Mouse (Mus musculus) cerebellum, adult 2 months (tissue): ENCODE data around the gene Epha4. TPM values are rescaled to one million over a fixed set of nuclear protein-coding genes. Genes with fewer than 3 reads are reported as not detected.

Source experiments
- DNase-seq, 2 experiments: peaks; one replicate each; pipeline ENCODE4 v3.0.0; 2021
- H3K27ac ChIP-seq: fragments of 200-500 bp; 2 replicates; pipeline ENCODE4 v1.5.1; 2012; ENCODE audit warnings: low read length, control low read depth, inconsistent platforms; ENCODE audit not compliant: insufficient read depth
- H3K27me3 ChIP-seq: fragments of 200-500 bp; 2 replicates; pipeline ENCODE4 v1.6.1; 2012; ENCODE audit warnings: inconsistent platforms, mild to moderate bottlenecking, low read length, moderate library complexity; ENCODE audit not compliant: control insufficient read depth, insufficient read depth
- H3K4me1 ChIP-seq: fragments of 200-500 bp; 2 replicates; pipeline ENCODE4 v1.6.1; 2011; ENCODE audit warnings: low read length; ENCODE audit not compliant: control insufficient read depth, insufficient read depth
- H3K4me3 ChIP-seq: fragments of 200-500 bp; replicated peaks from 2 replicates; pipeline ENCODE3; 2011; ENCODE audit warnings: mild to moderate bottlenecking, low read depth, low read length, control low read depth; ENCODE audit not compliant: insufficient read depth
- CTCF ChIP-seq: fragments of 200-500 bp; IDR thresholded peaks from 2 replicates; pipeline ENCODE4 v1.5.1; 2011; ENCODE audit warnings: low read depth, mild to moderate bottlenecking, control low read depth, low read length, moderate library complexity, borderline replicate concordance; ENCODE audit not compliant: insufficient read depth
- POLR2A ChIP-seq: fragments of 200-500 bp; IDR thresholded peaks from 2 replicates; pipeline ENCODE4 v1.6.1; 2011; ENCODE audit warnings: low read length, control low read depth, borderline replicate concordance; ENCODE audit not compliant: insufficient read depth
- WGBS: fragments of 180-500 bp; shearing (Covaris S2); methylation state at CpG from one replicate; pipeline ENCODE4 v1.1.7; 2018; 5-methylcytosine and 5-hydroxymethylcytosine counted together
- polyA plus RNA-seq: library from polyadenylated mRNA; depleted of rRNA; stranded (reverse); fragments of >200 nt; gene quantifications from 2 replicates; pipeline ENCODE4 v1.2.3, GENCODE M21; 2012

Epha4 gene
- polyA plus RNA-seq, 1 experiment: 12.5 TPM

- Histone ChIP-seq H3K27me3 (no peaks in the 10 kb centered on the region), H3K4me3 (no peak overlapping the region), H3K4me1 (no peaks in the 10 kb centered on the region), H3K27ac (no peak overlapping the region)
- TF ChIP-seq POLR2A (no peak), CTCF (no peak)
- WGBS: 62% methylated on average over 5 of the region's 5 CpGs
- DNase-seq: no peak
Measured at GRCm38 (mm10) chr1:77374054-77374453, 140.8 kb downstream of the Epha4 start.

- DNase-seq: peak; percentile 13 to 14
- H3K4me3 ChIP-seq: no peak overlapping the region
- 13% methylated on average over 7 of the region's 7 CpGs for WGBS
- no peak overlapping the region for H3K27ac ChIP-seq
- TF ChIP-seq POLR2A (no peak), CTCF (no peak)
- no peaks in the 10 kb centered on the region for H3K4me1 ChIP-seq
- H3K27me3 ChIP-seq: no peaks in the 10 kb centered on the region
Measured at GRCm38 (mm10) chr1:77370921-77371320, 144.0 kb downstream of the Epha4 start.

- Histone ChIP-seq H3K4me1 (no peaks in the 10 kb centered on the region), H3K27ac (no peak overlapping the region), H3K27me3 (no peaks in the 10 kb centered on the region), H3K4me3 (no peak overlapping the region)
- 78% methylated on average over 18 of the region's 18 CpGs for WGBS
- TF ChIP-seq POLR2A: no peak
- no peak for TF ChIP-seq CTCF
- no peak for DNase-seq
Measured at GRCm38 (mm10) chr1:77369255-77369837, 145.5 kb downstream of the Epha4 start.

GRCm38 (mm10) chr1:77365850-77366249 is 149.0 kb downstream of the Epha4 start:
- 81% methylated on average over 3 of the region's 3 CpGs for WGBS
- Histone ChIP-seq H3K27ac (no peak overlapping the region), H3K4me3 (no peak overlapping the region), H3K27me3 (no peaks in the 10 kb centered on the region), H3K4me1 (no peaks in the 10 kb centered on the region)
- DNase-seq: no peak
- TF ChIP-seq POLR2A: no peak
- TF ChIP-seq CTCF: no peak

- no peaks in the 10 kb centered on the region for H3K4me1 ChIP-seq
- H3K27me3 ChIP-seq: no peaks in the 10 kb centered on the region
- H3K4me3 ChIP-seq: no peak overlapping the region
- DNase-seq: no peak
- no peak overlapping the region for H3K27ac ChIP-seq
- 68% methylated on average over 3 of the region's 3 CpGs for WGBS
- TF ChIP-seq POLR2A: no peak
- no peak for TF ChIP-seq CTCF
Measured at GRCm38 (mm10) chr1:77364596-77364995, 150.3 kb downstream of the Epha4 start.

GRCm38 (mm10) chr1:77363848-77364247 is 151.0 kb downstream of the Epha4 start:
- no peak for TF ChIP-seq POLR2A
- no peak for TF ChIP-seq CTCF
- Histone ChIP-seq H3K27me3 (no peaks in the 10 kb centered on the region), H3K27ac (no peak overlapping the region), H3K4me1 (no peaks in the 10 kb centered on the region), H3K4me3 (no peak overlapping the region)
- no peak for DNase-seq
- WGBS: 100% methylated on average over 1 of the region's 1 CpGs

- 55% methylated on average over 4 of the region's 4 CpGs for WGBS
- no peaks in the 10 kb centered on the region; the same call in 1 of the 2 replicates for H3K4me1 ChIP-seq
- no peak for TF ChIP-seq CTCF
- TF ChIP-seq POLR2A: no peak
- H3K27ac ChIP-seq: no peak overlapping the region
- peak in 1 of 2 experiments; percentile 6 for DNase-seq
- H3K27me3 ChIP-seq: no peaks in the 10 kb centered on the region; the same call in 1 of the 2 replicates
- no peak overlapping the region for H3K4me3 ChIP-seq
Measured at GRCm38 (mm10) chr1:77346459-77346858, 168.4 kb downstream of the Epha4 start.

GRCm38 (mm10) chr1:77343792-77344191 is 171.1 kb downstream of the Epha4 start:
- Histone ChIP-seq H3K27ac (no peak overlapping the region), H3K27me3 (no peaks in the 10 kb centered on the region; the same call in 1 of the 2 replicates), H3K4me1 (no peaks in the 10 kb centered on the region; the same call in 1 of the 2 replicates), H3K4me3 (no peak overlapping the region)
- no peak for DNase-seq
- 93% methylated on average over 4 of the region's 4 CpGs for WGBS
- TF ChIP-seq CTCF (no peak), POLR2A (no peak)

GRCm38 (mm10) chr1:77339701-77340100 is 175.2 kb downstream of the Epha4 start:
- H3K4me3 ChIP-seq: no peak overlapping the region
- H3K27ac ChIP-seq: no peak overlapping the region
- 89% methylated on average over 5 of the region's 5 CpGs for WGBS
- DNase-seq: no peak
- H3K27me3 ChIP-seq: no peaks in the 10 kb centered on the region; the same call in 1 of the 2 replicates
- no peak for TF ChIP-seq POLR2A
- no peak for TF ChIP-seq CTCF
- H3K4me1 ChIP-seq: no peaks in the 10 kb centered on the region
